Mouse (Mus musculus) midbrain, embryonic 15.5 days (tissue): ENCODE data around the gene Kmt2d. TPM values are rescaled to one million over a fixed set of nuclear protein-coding genes. Genes with fewer than 3 reads are reported as not detected.

Source experiments
- ATAC-seq: fragments of 200-750 bp; cut with Nextera tagmentation; replicated peaks from 2 replicates; pipeline ENCODE4 v1.8.0; 2017; ENCODE audit warnings: moderate TSS enrichment
- H3K27ac ChIP-seq: fragments of 300-500 bp; sonication (generic); 2 replicates; pipeline ENCODE4 v1.5.1; 2015; ENCODE audit warnings: mild to moderate bottlenecking, inconsistent platforms
- H3K27me3 ChIP-seq: fragments of 300-500 bp; sonication (generic); replicated peaks from 2 replicates; pipeline ENCODE4 v1.6.1; 2015; ENCODE audit warnings: inconsistent platforms
- H3K36me3 ChIP-seq: fragments of 300-500 bp; sonication (generic); replicated peaks from 2 replicates; pipeline ENCODE4 v1.6.1; 2015; ENCODE audit warnings: inconsistent platforms
- H3K4me1 ChIP-seq: fragments of 300-500 bp; sonication (generic); 2 replicates; pipeline ENCODE4 v1.6.1; 2015; ENCODE audit warnings: inconsistent platforms
- H3K4me2 ChIP-seq: fragments of 300-500 bp; sonication (generic); 2 replicates; pipeline ENCODE4 v1.6.1; 2015; ENCODE audit warnings: inconsistent platforms, mild to moderate bottlenecking, moderate library complexity
- H3K4me3 ChIP-seq: fragments of 300-500 bp; sonication (generic); 2 replicates; pipeline ENCODE4 v1.5.1; 2015; ENCODE audit warnings: mild to moderate bottlenecking, inconsistent platforms
- H3K9ac ChIP-seq: fragments of 300-500 bp; sonication (generic); 2 replicates; pipeline ENCODE4 v1.6.1; 2015; ENCODE audit warnings: mild to moderate bottlenecking, inconsistent platforms
- H3K9me3 ChIP-seq: fragments of 300-500 bp; sonication (generic); 2 replicates; pipeline ENCODE4 v1.6.1; 2016; ENCODE audit warnings: inconsistent platforms
- WGBS: fragments of 180-500 bp; shearing (Covaris S2); methylation state at CpG from one replicate; pipeline ENCODE4 v1.1.7; 2015; ENCODE audit warnings: mixed read lengths; 5-methylcytosine and 5-hydroxymethylcytosine counted together
- polyA plus RNA-seq: library from polyadenylated mRNA; unstranded; fragments of >200 nt; fragmentation: Nextera tagmentation; extraction: Ambion mirVana; gene quantifications from 2 replicates; pipeline ENCODE4 v1.2.1, GENCODE M21; 2015

The Kmt2d gene
- polyA plus RNA-seq, 1 experiment from 2014 or later = 13.5 TPM

DNA sequence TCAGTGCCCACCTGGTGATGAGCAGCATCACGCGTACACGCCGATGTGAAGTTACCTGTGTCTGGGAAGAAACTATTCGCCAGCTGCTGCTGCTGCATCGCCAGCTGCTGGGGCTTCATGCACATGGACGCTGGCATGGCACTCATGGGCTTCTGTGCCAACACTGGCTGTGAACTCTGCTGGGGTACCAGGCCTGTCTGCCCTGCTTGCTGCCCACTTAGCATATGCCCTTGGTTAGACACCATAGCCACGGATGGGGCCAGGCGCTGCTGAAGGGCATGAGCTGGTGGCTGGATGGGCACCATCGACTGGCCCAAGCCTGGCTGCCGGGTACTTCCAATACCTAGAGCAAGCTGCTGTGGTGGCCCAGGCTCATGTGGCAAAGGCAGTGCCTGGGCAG, 21.8 kb downstream of the Kmt2d start:
- Histone ChIP-seq H3K36me3 (peaks cover 97% of the 10 kb centered on the region), H3K27ac (no peak overlapping the region), H3K9ac (no peak overlapping the region), H3K4me1 (no peaks in the 10 kb centered on the region), H3K4me2 (no peak overlapping the region), H3K9me3 (no peaks in the 10 kb centered on the region), H3K27me3 (no peaks in the 10 kb centered on the region), H3K4me3 (no peak overlapping the region)
- WGBS = 96% methylated on average over 11 of the region's 11 CpGs
- no peak for ATAC-seq

GRCm38 (mm10) chr15:98846140-98846539, 24.9 kb downstream of the Kmt2d start:
- no peak for ATAC-seq
- no peaks in the 10 kb centered on the region for H3K27me3 ChIP-seq
- no peak overlapping the region for H3K4me3 ChIP-seq
- 92% methylated on average over 8 of the region's 8 CpGs for WGBS
- H3K4me1 ChIP-seq = no peaks in the 10 kb centered on the region
- no peak overlapping the region for H3K27ac ChIP-seq
- no peaks in the 10 kb centered on the region for H3K9me3 ChIP-seq
- H3K36me3 ChIP-seq = peaks cover 95% of the 10 kb centered on the region
- no peak overlapping the region for H3K4me2 ChIP-seq
- H3K9ac ChIP-seq = no peak overlapping the region

GRCm38 (mm10) chr15:98845149-98845548, 25.9 kb downstream of the Kmt2d start:
- 100% methylated on average over 2 of the region's 2 CpGs for WGBS
- Histone ChIP-seq H3K4me3 (no peak overlapping the region), H3K9me3 (no peaks in the 10 kb centered on the region), H3K4me2 (no peak overlapping the region), H3K9ac (no peak overlapping the region), H3K4me1 (no peaks in the 10 kb centered on the region), H3K36me3 (peaks cover 97% of the 10 kb centered on the region), H3K27me3 (no peaks in the 10 kb centered on the region), H3K27ac (no peak overlapping the region)
- no peak for ATAC-seq

GRCm38 (mm10) chr15:98843595-98844223, 27.3 kb downstream of the Kmt2d start:
- Histone ChIP-seq H3K36me3 (peaks cover 97% of the 10 kb centered on the region), H3K4me1 (no peaks in the 10 kb centered on the region), H3K9ac (no peak overlapping the region), H3K9me3 (no peaks in the 10 kb centered on the region), H3K4me2 (no peak overlapping the region), H3K4me3 (no peak overlapping the region), H3K27me3 (no peaks in the 10 kb centered on the region), H3K27ac (no peak overlapping the region)
- ATAC-seq = no peak
- WGBS = 93% methylated on average over 11 of the region's 11 CpGs

GRCm38 (mm10) chr15:98839671-98840585, 31.1 kb downstream of the Kmt2d start:
- H3K9me3 ChIP-seq = no peaks in the 10 kb centered on the region

GRCm38 (mm10) chr15:98839161-98839560, 31.8 kb downstream of the Kmt2d start:
- Histone ChIP-seq H3K27ac (no peak overlapping the region), H3K27me3 (no peaks in the 10 kb centered on the region), H3K9ac (no peak overlapping the region), H3K9me3 (no peaks in the 10 kb centered on the region), H3K36me3 (peaks cover 94% of the 10 kb centered on the region), H3K4me2 (no peak overlapping the region), H3K4me3 (no peak overlapping the region), H3K4me1 (no peaks in the 10 kb centered on the region)
- no peak for ATAC-seq
- 95% methylated on average over 14 of the region's 14 CpGs for WGBS

More at GRCm38 (mm10) chr15:98839671-98840585, 31.1 kb downstream of the Kmt2d start:
- Histone ChIP-seq H3K9ac (no peak overlapping the region), H3K4me1 (no peaks in the 10 kb centered on the region), H3K4me3 (no peak overlapping the region), H3K4me2 (no peak overlapping the region), H3K27me3 (no peaks in the 10 kb centered on the region), H3K36me3 (peaks cover 94% of the 10 kb centered on the region), H3K27ac (no peak overlapping the region)
- no peak for ATAC-seq
- 95% methylated on average over 30 of the region's 30 CpGs for WGBS

- H3K4me1 ChIP-seq = no peaks in the 10 kb centered on the region
- H3K4me2 ChIP-seq = no peak overlapping the region
- H3K9me3 ChIP-seq = no peaks in the 10 kb centered on the region
- no peak for ATAC-seq
- peaks cover 89% of the 10 kb centered on the region for H3K36me3 ChIP-seq
- no peak overlapping the region for H3K4me3 ChIP-seq
- H3K27me3 ChIP-seq = no peaks in the 10 kb centered on the region
- no peak overlapping the region for H3K9ac ChIP-seq
- H3K27ac ChIP-seq = no peak overlapping the region
- 77% methylated on average over 4 of the region's 4 CpGs for WGBS
These were observed 33.3 kb downstream of the Kmt2d start for GRCm38 (mm10) chr15:98837743-98838103.

- Histone ChIP-seq H3K9me3 (no peaks in the 10 kb centered on the region), H3K27me3 (no peaks in the 10 kb centered on the region), H3K4me3 (no peak overlapping the region), H3K27ac (no peak overlapping the region), H3K4me2 (no peak overlapping the region), H3K9ac (no peak overlapping the region), H3K4me1 (0 out of 2 replicates have a peak, but pooled peaks cover under 1% of the 10 kb centered on the region), H3K36me3 (peaks cover 84% of the 10 kb centered on the region)
- no peak for ATAC-seq
- 94% methylated on average over 21 of the region's 21 CpGs for WGBS
These were observed 33.8 kb downstream of the Kmt2d start for GRCm38 (mm10) chr15:98837006-98837742.

GRCm38 (mm10) chr15:98835291-98835690, 35.7 kb downstream of the Kmt2d start:
- 94% methylated on average over 14 of the region's 14 CpGs for WGBS

GRCm38 (mm10) chr15:98834059-98834458, 36.9 kb downstream of the Kmt2d start:
- 83% methylated on average over 13 of the region's 13 CpGs for WGBS
- Histone ChIP-seq H3K27me3 (no peaks in the 10 kb centered on the region), H3K36me3 (peaks cover 54% of the 10 kb centered on the region), H3K9ac (no peak overlapping the region), H3K4me3 (no peak overlapping the region), H3K4me2 (no peak overlapping the region), H3K27ac (no peak overlapping the region), H3K9me3 (no peaks in the 10 kb centered on the region), H3K4me1 (peaks cover 18% of the 10 kb centered on the region)
- ATAC-seq = no peak

More at GRCm38 (mm10) chr15:98835291-98835690, 35.7 kb downstream of the Kmt2d start:
- H3K36me3 ChIP-seq = peaks cover 66% of the 10 kb centered on the region
- H3K4me3 ChIP-seq = no peak overlapping the region
- H3K27ac ChIP-seq = no peak overlapping the region
- H3K9ac ChIP-seq = no peak overlapping the region
- no peaks in the 10 kb centered on the region for H3K9me3 ChIP-seq
- no peak for ATAC-seq
- no peaks in the 10 kb centered on the region for H3K27me3 ChIP-seq
- H3K4me1 ChIP-seq = peaks cover 6% of the 10 kb centered on the region
- H3K4me2 ChIP-seq = no peak overlapping the region

DNA sequence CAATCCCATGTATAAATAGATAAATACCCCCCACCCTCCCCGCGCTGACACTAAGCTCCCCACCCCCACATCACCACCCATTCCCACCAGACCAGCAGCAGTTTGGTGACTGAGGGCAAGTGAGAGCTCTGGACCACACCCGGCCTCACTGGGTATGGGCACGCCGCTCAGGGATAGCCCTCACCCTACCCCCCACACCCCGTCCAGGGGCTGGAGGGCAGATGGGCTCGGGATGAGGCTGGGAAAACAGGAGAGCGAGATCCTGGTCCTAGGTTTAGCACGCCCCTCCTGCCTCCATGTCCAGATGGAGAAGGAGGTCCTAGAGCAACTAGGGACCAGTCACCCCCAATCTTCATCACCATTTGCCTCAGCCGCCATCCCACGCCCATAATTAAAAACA, 37.7 kb downstream of the Kmt2d start:
- peaks cover 19% of the 10 kb centered on the region for H3K4me1 ChIP-seq
- no peak overlapping the region for H3K27ac ChIP-seq
- no peaks in the 10 kb centered on the region for H3K27me3 ChIP-seq
- H3K9ac ChIP-seq = no peak overlapping the region
- H3K4me2 ChIP-seq = no peak overlapping the region
- no peak for ATAC-seq
- H3K4me3 ChIP-seq = no peak overlapping the region
- 89% methylated on average over 11 of the region's 11 CpGs for WGBS
- peaks cover 48% of the 10 kb centered on the region for H3K36me3 ChIP-seq
- H3K9me3 ChIP-seq = no peaks in the 10 kb centered on the region
